Mouse (Mus musculus) megakaryocyte, embryonic 14.5 days (primary cell): ENCODE data around the gene Ddx47.

Source experiments
- FLI1 ChIP-seq: IDR thresholded peaks from 2 replicates; pipeline ENCODE4 v1.6.1; 2012; ENCODE audit warnings: low read length, inconsistent platforms, mixed read lengths
- GATA1 ChIP-seq: IDR thresholded peaks from 3 replicates; pipeline ENCODE4 v1.6.1; 2012; ENCODE audit warnings: mixed read lengths, low read length, inconsistent platforms, borderline replicate concordance

- no peak for TF ChIP-seq GATA1
- TF ChIP-seq FLI1: no peak
Measured at GRCm38 (mm10) chr6:135006372-135006771, 5.0 kb upstream of the Ddx47 start.
